Mouse (Mus musculus) liver, postnatal 0 days (tissue): Measurements from ENCODE around the gene Car11.

Source experiments
- CTCF ChIP-seq: sonication (generic); IDR thresholded peaks from 2 replicates; pipeline ENCODE4 v1.5.1; 2016; ENCODE audit warnings: antibody characterized with exemption, low read depth
- EP300 ChIP-seq: IDR thresholded peaks from 2 replicates; pipeline ENCODE4 v1.6.1; 2016; ENCODE audit warnings: antibody characterized with exemption, low read depth, mild to moderate bottlenecking

GRCm38 (mm10) chr7:45702809-45703520 lies 3.3 kb downstream of the Car11 start:
- TF ChIP-seq CTCF (no peak), EP300 (no peak)
